Mouse (Mus musculus): ENCODE results near the gene Eif4ebp2. TPM values are rescaled to one million over a fixed set of nuclear protein-coding genes. Genes with fewer than 3 reads are reported as not detected.
"Not testable (repeated sequence)": the region's sequence is repeated elsewhere in the genome, so short reads cannot be mapped to it uniquely, and the experiment has no call there.

The Eif4ebp2 gene
- total RNA-seq, 2 experiments from 2014 or later = 47.6 to 57.0 TPM

DNA sequence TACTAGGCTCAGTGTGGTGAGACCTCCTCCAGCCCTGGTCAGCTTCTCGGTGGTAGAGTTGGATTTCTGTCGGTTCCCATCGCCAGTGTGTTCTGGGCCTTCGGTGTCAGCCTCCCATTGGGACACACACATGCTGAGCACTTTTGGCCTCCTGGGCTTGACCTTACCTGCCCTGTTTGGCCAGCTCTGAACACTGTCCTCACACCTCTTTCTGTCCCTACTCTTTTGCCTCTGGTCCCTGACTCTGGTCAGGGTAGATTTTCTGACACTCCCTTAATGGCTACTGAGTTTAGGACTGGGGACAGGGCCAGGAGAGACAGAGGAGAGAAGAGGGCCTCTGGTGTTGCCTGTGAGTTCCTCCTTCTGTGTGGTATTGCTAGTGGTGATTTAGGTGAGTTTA lies 27.5 kb upstream of the Eif4ebp2 start:
- no peak for DNase-seq (ENCODE audit: low spot score in 2 of 2)

DNA sequence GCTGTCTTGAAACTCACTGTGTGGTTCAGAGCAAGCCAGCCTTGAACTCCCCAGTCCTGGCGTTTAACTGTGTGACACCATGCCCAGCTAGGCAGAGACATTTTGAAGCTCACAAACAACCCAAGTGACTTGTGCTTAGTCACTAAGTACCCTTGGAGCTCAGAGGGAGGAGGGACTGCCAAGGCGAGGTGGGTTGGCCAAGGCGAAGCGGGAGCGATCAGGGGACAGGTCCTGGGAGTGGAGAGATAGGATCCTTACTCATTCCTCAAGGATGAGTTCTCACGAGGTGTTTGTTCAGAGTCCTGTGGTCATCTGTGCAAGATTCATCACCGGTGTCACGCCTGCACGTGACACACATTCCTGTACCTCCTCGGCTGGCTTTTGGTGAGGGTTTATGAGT lies 27.0 kb upstream of the Eif4ebp2 start:
- TF ChIP-seq CTCF (conservative IDR thresholded peaks at IDR 0.05) = no peak
- no peak overlapping the region for H3K27ac ChIP-seq
- H3K4me3 ChIP-seq = no peak overlapping the region
- no peak for DNase-seq (ENCODE audit: low spot score in 2 of 2)

More for the DNA sequence above, 27.5 kb upstream of the Eif4ebp2 start:
- Histone ChIP-seq H3K27ac (no peak overlapping the region), H3K4me3 (no peak overlapping the region)
- no peak for TF ChIP-seq CTCF (conservative IDR thresholded peaks at IDR 0.05)

DNA sequence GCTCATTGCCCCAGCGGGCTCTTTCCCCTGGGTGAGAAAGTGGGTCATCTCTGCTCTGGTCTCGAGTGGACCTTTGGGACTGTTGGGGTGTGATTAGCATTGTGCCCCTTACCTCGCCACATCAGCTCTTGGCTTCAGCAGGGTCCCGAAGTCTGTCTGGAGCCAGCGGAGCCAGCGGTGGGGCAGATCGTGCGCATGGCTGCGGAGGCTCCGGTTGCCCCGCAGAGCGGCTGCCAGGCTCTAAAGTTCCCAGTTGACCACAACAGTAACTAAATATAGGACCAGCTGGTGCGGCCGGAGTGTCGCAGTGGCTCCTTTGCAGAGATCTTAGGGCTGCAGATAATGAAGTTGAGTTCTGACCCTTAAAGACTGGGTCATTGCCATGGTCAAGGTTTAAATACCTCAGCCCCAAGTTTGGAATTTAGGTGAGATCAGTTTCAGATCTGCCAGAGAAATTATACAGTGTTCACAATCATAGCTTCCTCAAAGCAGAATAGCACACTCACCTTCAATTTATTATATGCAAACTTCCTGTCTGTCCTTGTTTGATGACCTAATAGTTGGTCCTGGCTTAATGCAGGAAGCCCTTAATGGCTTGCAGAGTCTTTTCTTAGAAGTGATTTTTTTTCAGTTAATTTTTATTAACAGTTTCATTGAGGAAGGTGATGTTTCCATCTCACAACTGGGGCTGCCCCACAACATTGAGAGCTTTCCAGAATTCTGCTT lies 24.1 kb upstream of the Eif4ebp2 start:
- Histone ChIP-seq H3K4me3 (peak overlapping the region; percentile 99), H3K27ac (peak overlapping the region; percentile 97)
- no peak for TF ChIP-seq CTCF (conservative IDR thresholded peaks at IDR 0.05)
- no peak for DNase-seq (ENCODE audit: low spot score in 2 of 2)

DNA sequence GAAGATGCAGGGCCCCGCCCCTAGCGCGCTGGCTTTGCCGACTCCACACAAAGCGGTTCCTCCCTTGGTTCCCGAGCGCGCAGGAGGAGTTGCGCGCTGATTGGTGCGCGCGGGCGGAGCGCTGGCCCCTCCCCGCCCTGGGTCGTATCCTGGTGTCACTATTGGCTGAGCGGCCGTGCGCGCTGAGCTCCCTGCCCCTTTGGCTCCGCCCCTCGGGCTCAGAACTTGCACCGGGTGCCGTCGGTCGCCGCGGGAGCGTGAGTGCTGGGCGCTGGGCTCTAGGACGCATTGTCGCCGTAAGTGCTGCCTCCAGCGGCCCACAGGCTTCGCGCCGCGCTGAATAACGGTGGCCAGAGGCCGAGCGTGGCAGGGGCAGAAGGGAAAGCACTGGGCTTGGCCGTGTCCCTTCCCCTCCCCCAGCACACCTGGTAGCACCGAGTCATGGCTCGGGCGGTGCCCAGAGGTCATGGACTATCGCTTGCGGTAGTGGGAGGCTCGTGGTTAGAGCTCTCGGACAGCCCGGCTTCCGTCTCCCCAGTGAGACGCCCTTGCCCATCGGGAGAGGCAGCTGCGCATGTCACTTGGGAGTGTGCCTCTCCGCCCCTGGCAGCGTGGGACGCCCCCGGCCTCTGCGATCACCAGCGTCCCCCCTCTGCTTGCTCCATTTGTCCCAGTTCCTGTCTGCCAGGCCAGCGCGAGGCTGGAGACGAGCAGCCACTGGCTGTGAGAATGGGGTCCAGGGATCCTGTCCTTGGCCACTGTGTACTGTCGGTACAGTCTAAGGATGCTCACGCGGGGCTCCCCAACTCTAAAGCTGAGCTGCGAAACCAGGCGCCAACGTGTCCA lies 23.4 kb upstream of the Eif4ebp2 start, which contains the start of gene Lrrc20:
TSS of gene Lrrc20 (plus strand) at position 208 of the 846 bp plus-strand sequence.
- Histone ChIP-seq H3K4me3 (peak within 1 kb of the TSS; percentile 99), H3K27ac (peak within 1 kb of the TSS; percentile 97)
- TF ChIP-seq CTCF (conservative IDR thresholded peaks at IDR 0.05) = no peak; the same call in 1 of the 2 replicates
- peak; percentile 92 to 95 for DNase-seq (ENCODE audit: low spot score in 2 of 2)

DNA sequence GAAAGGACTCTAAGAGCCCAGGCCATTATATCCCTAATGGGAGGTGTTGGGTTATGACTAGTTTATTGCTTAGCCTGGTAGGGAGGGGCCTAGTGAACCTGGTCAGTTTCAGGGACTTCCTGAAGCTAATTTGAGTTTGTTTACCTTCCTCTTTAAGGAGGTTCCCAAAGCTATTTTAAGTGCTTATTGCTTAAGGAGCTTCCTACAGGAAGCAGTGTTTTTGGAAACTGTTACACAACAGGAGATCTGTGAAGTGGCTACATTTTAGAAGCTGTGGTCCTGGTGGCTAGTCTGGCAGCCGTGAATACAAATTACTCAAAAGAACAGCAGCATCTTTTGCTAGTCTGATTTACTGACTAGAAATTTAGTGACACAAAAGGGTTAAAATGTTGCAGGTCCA lies 21.9 kb upstream of the Eif4ebp2 start:
- H3K4me3 ChIP-seq = no peak overlapping the region
- no peak for DNase-seq (ENCODE audit: low spot score in 2 of 2)

DNA sequence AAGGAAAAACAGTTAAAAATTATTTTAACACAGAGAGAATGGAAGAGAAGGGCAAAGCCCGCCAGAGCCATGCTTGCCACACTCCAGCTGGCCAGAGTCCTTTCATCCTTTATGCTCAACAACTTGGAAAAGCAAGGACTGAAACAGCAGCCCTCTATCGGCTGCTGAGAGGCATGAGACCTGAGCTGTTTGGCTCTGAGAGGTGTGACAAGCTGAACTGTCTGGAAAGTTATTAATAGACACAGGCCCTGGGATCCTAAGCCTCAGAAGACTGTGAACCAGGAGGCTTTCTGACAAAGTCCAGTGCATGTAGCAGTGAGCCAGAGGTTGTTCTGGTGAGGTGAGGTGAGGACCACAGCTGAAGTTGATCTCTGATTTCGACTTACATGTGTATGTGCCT lies 21.2 kb upstream of the Eif4ebp2 start:
- no peak overlapping the region for H3K4me3 ChIP-seq
- no peak overlapping the region for H3K27ac ChIP-seq
- DNase-seq (ENCODE audit: low spot score in 2 of 2) = no peak
- peak; percentile 38 for TF ChIP-seq CTCF (conservative IDR thresholded peaks at IDR 0.05)

More for the DNA sequence above, 21.9 kb upstream of the Eif4ebp2 start:
- TF ChIP-seq CTCF (conservative IDR thresholded peaks at IDR 0.05) = no peak
- H3K27ac ChIP-seq = no peak overlapping the region

DNA sequence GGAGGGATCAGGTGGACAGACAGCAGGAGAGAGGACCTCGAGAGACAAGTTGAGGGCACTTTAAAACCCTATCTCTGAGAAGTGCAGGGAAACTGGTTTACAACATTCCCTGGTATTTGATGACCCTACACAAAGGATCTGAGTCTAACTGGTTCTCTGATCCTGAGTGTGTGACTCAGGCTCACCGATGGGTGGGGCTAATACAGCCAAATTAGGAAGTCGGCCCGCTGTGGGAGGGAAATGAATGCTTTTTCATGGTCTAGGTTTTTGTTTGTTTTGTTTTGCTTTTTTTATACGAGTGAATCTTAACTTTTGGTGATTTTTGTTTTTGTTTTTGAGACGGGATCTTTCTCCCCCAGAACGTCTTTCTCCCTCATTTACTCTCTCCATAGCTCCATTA lies 16.4 kb upstream of the Eif4ebp2 start:
- no peak overlapping the region for H3K27ac ChIP-seq
- TF ChIP-seq CTCF (conservative IDR thresholded peaks at IDR 0.05) = no peak
- H3K4me3 ChIP-seq = no peak overlapping the region
- DNase-seq (ENCODE audit: low spot score in 2 of 2) = no peak

DNA sequence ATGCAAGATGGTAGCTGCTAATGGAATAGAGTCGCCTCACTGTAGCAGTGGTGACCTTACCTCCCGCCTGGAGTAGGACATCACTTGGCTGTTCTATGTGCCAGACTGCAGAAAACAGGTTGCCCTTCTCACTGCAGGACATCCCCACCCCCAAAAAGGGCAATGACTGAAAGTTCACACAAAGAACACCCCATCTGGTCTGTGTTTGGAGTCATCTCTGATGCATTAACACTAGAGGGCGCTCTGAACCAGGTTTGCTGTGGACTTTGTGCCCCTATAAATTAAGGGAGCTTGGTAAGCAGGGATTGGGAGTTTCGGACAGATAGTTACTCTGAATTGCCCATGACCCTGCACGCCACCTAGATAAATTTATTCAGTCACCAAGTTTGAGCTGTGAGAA lies 14.4 kb upstream of the Eif4ebp2 start:
- TF ChIP-seq CTCF (conservative IDR thresholded peaks at IDR 0.05) = peak; percentile 81
- DNase-seq (ENCODE audit: low spot score in 2 of 2) = peak in 1 of 2 experiments; percentile 41
- Histone ChIP-seq H3K27ac (no peak overlapping the region), H3K4me3 (no peak overlapping the region)

DNA sequence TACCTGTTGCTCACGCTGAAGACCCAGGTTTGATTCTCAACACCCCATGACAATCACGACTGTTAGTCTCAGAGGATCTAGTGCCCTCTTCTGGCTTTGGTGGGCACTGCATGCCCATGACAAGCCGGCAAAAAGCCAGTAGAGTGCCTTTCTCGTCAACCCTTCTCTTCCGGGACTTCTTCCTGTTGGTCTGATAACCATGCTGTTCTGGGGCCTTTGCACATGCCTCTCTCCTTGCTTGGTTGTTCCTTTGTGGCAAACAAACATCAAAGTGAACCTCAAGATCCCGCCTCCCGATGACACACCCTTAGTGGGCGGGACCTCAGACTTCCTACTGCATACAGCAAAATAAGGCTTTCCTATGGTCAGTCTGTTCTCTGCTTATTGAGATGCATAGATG lies 13.8 kb upstream of the Eif4ebp2 start:
- Histone ChIP-seq H3K27ac (no peak overlapping the region), H3K4me3 (no peak overlapping the region)
- DNase-seq (ENCODE audit: low spot score in 2 of 2) = no peak
- TF ChIP-seq CTCF (conservative IDR thresholded peaks at IDR 0.05) = peak; percentile 66

DNA sequence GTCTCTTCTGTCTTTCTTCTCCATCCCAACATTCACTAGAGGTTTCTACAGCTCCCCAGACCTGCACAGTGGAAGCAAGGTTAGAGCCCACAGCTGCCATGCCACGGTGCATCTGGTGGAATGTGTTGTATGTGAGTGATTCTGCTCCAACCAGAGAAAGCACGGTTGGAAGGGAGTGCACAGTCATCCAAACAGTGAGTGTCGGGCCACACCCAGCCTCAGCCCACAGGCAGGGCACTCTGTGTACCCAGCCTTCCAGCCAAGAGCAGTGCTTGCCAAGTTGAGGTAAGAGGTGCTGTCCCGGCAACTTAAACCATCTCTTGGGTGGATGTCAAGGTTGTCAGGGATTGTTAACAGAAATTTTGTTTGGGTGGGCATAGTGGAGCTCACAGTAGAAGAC lies 12.5 kb upstream of the Eif4ebp2 start:
- DNase-seq (ENCODE audit: low spot score in 2 of 2) = no peak
- TF ChIP-seq CTCF (conservative IDR thresholded peaks at IDR 0.05) = no peak
- Histone ChIP-seq H3K4me3 (no peak overlapping the region), H3K27ac (no peak overlapping the region)

DNA sequence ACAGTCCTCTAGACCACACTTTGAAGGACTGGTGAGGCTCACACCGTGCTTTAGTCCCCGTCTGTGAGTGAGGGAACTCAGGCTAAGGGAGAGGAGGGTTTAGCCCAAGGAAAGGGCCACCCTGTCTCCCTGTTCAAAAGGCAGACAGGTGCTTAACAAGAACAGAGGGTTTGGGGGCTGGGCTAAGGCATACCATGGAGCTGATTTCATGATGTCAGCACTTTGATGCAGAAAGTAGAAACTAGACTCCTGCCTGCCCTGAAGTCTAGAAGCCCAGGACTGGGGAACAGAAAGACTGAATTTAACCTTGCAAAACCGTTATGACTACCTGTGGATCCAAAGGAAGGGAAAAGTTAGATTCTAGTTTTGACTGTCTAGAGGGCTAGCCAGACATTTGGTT lies 4.7 kb upstream of the Eif4ebp2 start:
- no peak overlapping the region for H3K27ac ChIP-seq
- no peak for DNase-seq (ENCODE audit: low spot score in 2 of 2)
- TF ChIP-seq CTCF (conservative IDR thresholded peaks at IDR 0.05) = no peak
- no peak overlapping the region for H3K4me3 ChIP-seq

DNA sequence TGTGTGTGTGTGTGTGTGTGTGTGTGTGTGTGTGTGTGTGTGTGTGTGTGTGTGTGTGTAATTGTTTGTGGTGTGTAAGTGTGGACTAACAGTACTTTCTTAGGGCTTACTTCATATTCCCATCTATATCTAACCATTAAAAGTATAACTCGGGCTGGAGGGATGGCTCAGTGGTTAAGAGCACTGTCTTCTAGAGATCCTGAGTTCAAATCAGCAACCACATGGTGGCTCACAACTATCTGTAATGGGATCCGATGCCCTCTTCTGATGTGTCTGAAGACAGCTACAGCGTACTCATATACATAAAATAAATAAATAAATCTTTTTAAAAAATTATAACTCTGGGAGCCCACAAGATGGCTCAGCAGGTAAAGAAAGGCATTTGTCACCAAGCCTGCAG lies 710 bp upstream of the Eif4ebp2 start:
- not testable (repeated sequence) for DNase-seq (ENCODE audit: low spot score in 2 of 2); H3K4me3 ChIP-seq; H3K27ac ChIP-seq

DNA sequence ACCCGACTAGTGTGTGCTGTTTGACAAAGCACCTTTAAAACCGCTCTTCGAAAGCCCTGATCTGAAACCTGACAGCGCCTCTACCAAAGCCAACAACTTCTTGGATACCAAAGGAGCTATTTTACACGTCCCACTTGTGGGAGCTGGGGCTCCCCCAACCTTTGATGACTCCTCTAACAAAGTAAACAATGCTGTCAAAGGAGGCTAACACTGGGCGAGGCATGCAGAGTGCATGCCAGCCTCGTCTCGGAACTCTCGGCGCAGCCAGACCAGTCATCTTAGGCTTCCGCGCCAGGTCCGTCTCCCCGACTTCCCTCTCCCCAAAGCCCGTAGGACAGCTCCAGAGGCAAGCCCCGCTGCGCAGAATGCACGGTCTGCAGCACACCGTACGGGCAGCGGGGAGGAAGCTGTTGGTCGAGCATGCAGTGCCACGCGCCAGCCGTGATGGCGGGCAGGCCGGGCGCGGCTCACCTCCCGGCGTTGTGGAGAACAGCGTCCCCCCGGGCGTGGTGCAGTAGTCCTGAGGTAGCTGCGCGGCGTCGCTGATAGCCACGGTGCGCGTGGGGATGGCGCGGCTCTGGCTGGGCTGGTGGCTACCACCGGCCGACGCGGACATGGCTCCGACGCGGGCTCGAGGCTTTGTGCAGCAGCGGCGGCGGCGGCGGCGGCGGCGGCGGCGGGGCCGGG lies 387 bp downstream of the Eif4ebp2 start:
- TF ChIP-seq CTCF (conservative IDR thresholded peaks at IDR 0.05) = peak; percentile 15; the same call in 1 of the 2 replicates

More for the DNA sequence above, 387 bp downstream of the Eif4ebp2 start:
- Histone ChIP-seq H3K27ac (peak overlapping the region; percentile 89), H3K4me3 (peak overlapping the region; percentile 99)
- peak in 1 of 2 experiments; percentile 50 for DNase-seq (ENCODE audit: low spot score in 2 of 2)

Data from layer of hippocampus, adult 2 months (tissue).